8 mouse cellular contexts compared by ENCODE assay signal in the genomic region with DNA sequence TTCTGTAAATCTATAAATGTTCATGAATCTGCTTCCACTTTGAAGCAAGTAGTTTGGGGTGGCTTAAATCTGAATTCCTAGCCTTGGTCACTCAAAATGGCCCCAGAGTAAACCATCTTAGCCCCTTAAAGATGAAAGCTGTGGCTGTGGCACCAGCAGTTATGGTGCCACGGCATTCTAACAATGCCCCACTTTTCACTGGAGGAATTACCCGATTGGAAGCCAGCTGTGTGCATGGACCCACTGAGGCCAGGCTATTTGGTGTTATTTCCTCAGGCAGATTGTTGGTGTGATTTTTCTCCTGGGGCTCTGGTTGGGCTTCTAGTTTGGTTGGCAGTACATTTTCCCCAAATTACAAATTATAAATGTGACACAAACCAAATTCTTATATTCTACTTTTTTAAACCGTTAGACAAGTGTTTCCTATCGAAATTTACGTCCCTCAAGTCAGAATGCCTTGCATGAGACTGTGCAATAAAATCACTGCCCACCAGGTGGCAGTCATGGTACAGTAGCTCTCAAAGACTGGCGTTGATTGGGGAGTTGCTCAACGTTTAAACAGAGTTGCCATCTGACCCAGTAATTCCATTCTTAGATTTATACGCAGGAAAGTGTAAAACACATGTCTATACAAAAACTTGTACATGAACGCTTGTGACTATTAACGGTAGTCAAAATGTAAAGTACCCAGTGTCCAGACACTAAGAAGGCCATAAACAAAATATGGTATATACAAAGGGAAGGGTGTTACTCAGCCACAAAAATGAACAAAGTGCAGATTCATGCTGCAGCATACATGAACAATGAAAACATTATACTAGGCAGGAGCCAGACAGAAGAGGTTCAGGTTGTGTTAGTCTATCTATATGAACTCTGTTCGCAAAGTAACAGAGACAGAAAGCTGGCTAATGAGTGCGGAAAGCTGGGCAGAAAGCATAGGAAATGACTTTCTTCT. TPM values are rescaled to one million over a fixed set of nuclear protein-coding genes. Genes with fewer than 3 reads are reported as not detected.
DNase-seq lines count a peak whose midpoint lies in the region; ATAC-seq and TF ChIP-seq lines count a peak whose summit lies in the region.

No protein-coding gene starts in this region.

- peak; percentile 93 for DNase-seq in intestine, embryonic 14.5 days (ENCODE audit: low spot score)
- peak; percentile 81 to 91 for DNase-seq in cerebellum, postnatal 25 days
- DNase-seq in frontal cortex, postnatal 36 days (ENCODE audit: low spot score in 2 of 2) = peak; percentile 86 to 91
- peak; percentile 86 for DNase-seq in limb, embryonic 10.5 days (ENCODE audit: low spot score)
- peak; percentile 69 for DNase-seq in spleen, adult 12 weeks (ENCODE audit: low spot score)

- no peaks in the 10 kb centered on the region for H3K27me3 ChIP-seq in intestine, embryonic 14.5 days (replicated peaks; ENCODE audit: control insufficient read depth, insufficient read depth, low read length)
- H3K27me3 ChIP-seq in intestine, embryonic 15.5 days (replicated peaks) = no peaks in the 10 kb centered on the region
- H3K27me3 ChIP-seq in intestine, postnatal 0 days (replicated peaks; ENCODE audit: control insufficient read depth, insufficient read depth, low read length) = no peaks in the 10 kb centered on the region
- no peaks in the 10 kb centered on the region for H3K27me3 ChIP-seq in limb, embryonic 10.5 days (ENCODE audit: low read depth, poor library complexity, severe bottlenecking)
- H3K27me3 ChIP-seq in midbrain, embryonic 15.5 days (replicated peaks) = no peaks in the 10 kb centered on the region

- H3K4me3 ChIP-seq in intestine, embryonic 14.5 days (ENCODE audit: low read depth, low read length) = no peak overlapping the region
- no peak overlapping the region for H3K4me3 ChIP-seq in intestine, embryonic 15.5 days (replicated peaks)
- no peak overlapping the region for H3K4me3 ChIP-seq in intestine, postnatal 0 days (ENCODE audit: low read depth, low read length)
- no peak overlapping the region for H3K4me3 ChIP-seq in limb, embryonic 10.5 days
- H3K4me3 ChIP-seq in midbrain, embryonic 15.5 days = no peak overlapping the region

- no peaks in the 10 kb centered on the region for H3K36me3 ChIP-seq in intestine, embryonic 14.5 days (ENCODE audit: control insufficient read depth, insufficient read depth, low read length)
- H3K36me3 ChIP-seq in intestine, embryonic 15.5 days = no peaks in the 10 kb centered on the region
- H3K36me3 ChIP-seq in intestine, postnatal 0 days (ENCODE audit: control insufficient read depth, insufficient read depth) = no peaks in the 10 kb centered on the region
- H3K36me3 ChIP-seq in limb, embryonic 10.5 days = no peaks in the 10 kb centered on the region
- no peaks in the 10 kb centered on the region for H3K36me3 ChIP-seq in midbrain, embryonic 15.5 days (replicated peaks)

- H3K9ac ChIP-seq in intestine, embryonic 14.5 days (ENCODE audit: low read length) = no peak overlapping the region
- H3K9ac ChIP-seq in intestine, embryonic 15.5 days = no peak overlapping the region
- no peak overlapping the region for H3K9ac ChIP-seq in intestine, postnatal 0 days (ENCODE audit: low read depth, low read length)
- H3K9ac ChIP-seq in midbrain, embryonic 15.5 days = no peak overlapping the region

- H3K4me2 ChIP-seq in intestine, embryonic 14.5 days (ENCODE audit: low read length) = no peak overlapping the region
- H3K4me2 ChIP-seq in intestine, embryonic 15.5 days (replicated peaks) = no peak overlapping the region
- H3K4me2 ChIP-seq in intestine, postnatal 0 days (replicated peaks; ENCODE audit: low read depth) = no peak overlapping the region
- no peak overlapping the region for H3K4me2 ChIP-seq in midbrain, embryonic 15.5 days

- no peaks in the 10 kb centered on the region for H3K9me3 ChIP-seq in intestine, embryonic 14.5 days (ENCODE audit: control insufficient read depth, low read length)
- no peaks in the 10 kb centered on the region for H3K9me3 ChIP-seq in intestine, embryonic 15.5 days
- H3K9me3 ChIP-seq in intestine, postnatal 0 days (ENCODE audit: control insufficient read depth) = no peaks in the 10 kb centered on the region
- no peaks in the 10 kb centered on the region for H3K9me3 ChIP-seq in limb, embryonic 10.5 days (replicated peaks)
- H3K9me3 ChIP-seq in midbrain, embryonic 15.5 days = no peaks in the 10 kb centered on the region

- WGBS in intestine, embryonic 14.5 days = 27% methylated on average over 12 of the region's 12 CpGs
- 31% methylated on average over 12 of the region's 12 CpGs for WGBS in intestine, embryonic 15.5 days
- WGBS in intestine, postnatal 0 days = 31% methylated on average over 12 of the region's 12 CpGs
- 45% methylated on average over 12 of the region's 12 CpGs for WGBS in limb, embryonic 10.5 days
- WGBS in midbrain, embryonic 15.5 days = 40% methylated on average over 12 of the region's 12 CpGs

- ATAC-seq in intestine, embryonic 14.5 days (replicated peaks; ENCODE audit: low FRiP score, low TSS enrichment, low read depth) = peak; percentile 62; the same call in 1 of the 2 replicates
- ATAC-seq in intestine, embryonic 15.5 days = no peak
- ATAC-seq in intestine, postnatal 0 days = no peak
- ATAC-seq in midbrain, embryonic 15.5 days (replicated peaks) = peak; percentile 90

- H3K4me1 ChIP-seq in intestine, embryonic 14.5 days (replicated peaks; ENCODE audit: control insufficient read depth, insufficient read depth, low read length) = no peaks in the 10 kb centered on the region
- H3K4me1 ChIP-seq in intestine, embryonic 15.5 days (replicated peaks) = no peaks in the 10 kb centered on the region
- H3K4me1 ChIP-seq in intestine, postnatal 0 days (replicated peaks; ENCODE audit: control insufficient read depth, insufficient read depth, low read length) = no peaks in the 10 kb centered on the region
- peaks cover 11% of the 10 kb centered on the region; the same call in 1 of the 2 replicates for H3K4me1 ChIP-seq in limb, embryonic 10.5 days
- no peaks in the 10 kb centered on the region for H3K4me1 ChIP-seq in midbrain, embryonic 15.5 days

- H3K27ac ChIP-seq in intestine, embryonic 14.5 days (ENCODE audit: low read depth) = no peak overlapping the region
- no peak overlapping the region for H3K27ac ChIP-seq in intestine, embryonic 15.5 days
- H3K27ac ChIP-seq in intestine, postnatal 0 days (ENCODE audit: low read depth, low read length) = no peak overlapping the region
- no peak overlapping the region for H3K27ac ChIP-seq in limb, embryonic 10.5 days
- H3K27ac ChIP-seq in midbrain, embryonic 15.5 days = no peak overlapping the region

- TF ChIP-seq CTCF in intestine, postnatal 0 days (IDR thresholded peaks at IDR 0.05; ENCODE audit: low read depth) = peak; percentile 97

RNA-seq across cellular contexts. Expression of gene Asns, which starts 40.0 kb away (rescaled TPM):
- polyA plus RNA-seq in intestine, embryonic 14.5 days (2014; fragmentation: Nextera tagmentation; extraction: Ambion mirVana) = 70.8 and 89.0 TPM in 2 replicates
- polyA plus RNA-seq in intestine, embryonic 15.5 days (2015; fragmentation: Nextera tagmentation; extraction: Ambion mirVana) = 114 and 122 TPM in 2 replicates
- polyA plus RNA-seq in intestine, postnatal 0 days (2015; fragmentation: Nextera tagmentation; extraction: Ambion mirVana) = 25.6 and 25.8 TPM in 2 replicates
- polyA plus RNA-seq in limb, embryonic 10.5 days (2016; fragmentation: Nextera tagmentation; extraction: Ambion mirVana) = 100.0 and 126 TPM in 2 replicates
- polyA plus RNA-seq in midbrain, embryonic 15.5 days (2015; fragmentation: Nextera tagmentation; extraction: Ambion mirVana) = 82.6 and 90.2 TPM in 2 replicates

Comparison
In these comparisons a context has a peak if more than half of its experiments do, and no peak if none do; other contexts are left out.
1. ATAC-seq: peak in intestine, embryonic 14.5 days (single experiment) and midbrain, embryonic 15.5 days (single experiment); none in intestine, embryonic 15.5 days (single experiment) and intestine, postnatal 0 days (single experiment).
2. Peak in every context shown above with its lines, with median percentiles within 50 percentile points of each other: DNase-seq.